Mouse (Mus musculus) frontal cortex, postnatal 10 days (tissue): ENCODE data around the gene Wdr83os.
"Not testable (repeated sequence)": the region's sequence is repeated elsewhere in the genome, so short reads cannot be mapped to it uniquely, and the experiment has no call there.

ENCODE experiments used
- DNase-seq, 2 experiments: peaks; one replicate each; pipeline ENCODE4 v3.0.0; 2022; ENCODE audit warnings: low spot score in 2 of 2, mixed read lengths in 1 of 2

Wdr83os gene

DNA sequence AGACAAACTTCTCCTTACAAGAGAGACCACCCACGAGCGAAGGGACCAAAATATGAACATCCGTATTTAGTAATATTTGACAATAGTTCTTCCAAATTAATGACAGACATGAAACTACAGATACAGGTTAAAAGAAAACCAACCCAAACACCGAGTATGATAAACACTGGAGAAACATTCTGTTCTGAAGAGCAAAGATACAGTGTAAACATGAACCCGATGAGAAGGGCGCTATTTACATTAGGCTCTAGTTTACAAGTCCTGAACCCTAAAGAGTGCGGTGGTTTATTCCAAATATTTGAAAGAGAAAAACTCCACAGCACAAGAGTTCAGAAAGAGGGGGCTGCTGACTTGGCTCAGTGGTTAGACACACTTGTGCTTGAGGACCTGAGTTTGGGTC is 36.4 kb downstream of the Wdr83os start:
- no peak for DNase-seq

DNA sequence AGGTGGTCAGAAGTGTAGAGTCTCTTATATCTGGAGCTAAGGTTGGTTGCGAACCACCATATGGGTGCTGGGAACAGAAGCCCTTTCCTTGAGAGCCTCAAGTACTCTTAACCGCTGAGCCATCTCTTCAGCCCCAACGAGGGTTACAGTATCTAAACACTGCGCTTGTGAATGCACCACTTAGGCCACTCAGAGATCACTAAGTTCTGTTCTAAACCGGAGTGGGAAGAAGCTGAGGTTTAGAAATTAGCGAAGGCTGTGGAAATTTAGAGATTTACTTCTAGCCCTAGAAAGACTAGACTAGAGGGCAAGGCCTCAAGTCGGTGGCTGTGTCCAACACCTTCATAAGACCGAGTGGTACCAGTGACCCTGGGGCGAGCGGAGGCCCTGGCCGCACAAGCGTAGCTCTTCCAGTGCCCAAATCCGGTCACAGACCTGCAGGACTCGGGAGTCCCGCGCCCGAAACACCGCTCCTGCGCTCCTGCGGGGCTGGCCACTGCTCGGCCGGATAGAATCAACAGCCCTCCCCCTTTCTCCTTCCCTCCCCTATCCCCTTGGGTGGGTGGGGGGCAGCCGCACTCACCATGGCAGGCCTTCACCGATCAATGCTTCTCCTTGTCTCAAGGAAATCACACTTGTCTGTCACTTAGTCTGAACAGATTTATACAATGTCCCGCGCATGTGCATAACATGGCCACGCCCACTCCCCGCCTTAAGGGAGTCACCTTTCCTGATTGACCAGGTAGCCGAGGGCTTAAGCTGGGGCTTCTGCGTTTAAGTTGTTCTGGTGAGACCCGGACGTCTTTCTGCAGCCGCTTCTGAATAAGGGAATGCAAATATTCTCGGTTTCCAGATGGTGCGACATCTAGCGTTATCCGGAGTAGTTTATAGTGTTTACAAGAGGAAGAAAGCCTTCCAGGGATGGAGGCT is 38.8 kb downstream of the Wdr83os start:
- peak; percentile 68 to 74 for DNase-seq

DNA sequence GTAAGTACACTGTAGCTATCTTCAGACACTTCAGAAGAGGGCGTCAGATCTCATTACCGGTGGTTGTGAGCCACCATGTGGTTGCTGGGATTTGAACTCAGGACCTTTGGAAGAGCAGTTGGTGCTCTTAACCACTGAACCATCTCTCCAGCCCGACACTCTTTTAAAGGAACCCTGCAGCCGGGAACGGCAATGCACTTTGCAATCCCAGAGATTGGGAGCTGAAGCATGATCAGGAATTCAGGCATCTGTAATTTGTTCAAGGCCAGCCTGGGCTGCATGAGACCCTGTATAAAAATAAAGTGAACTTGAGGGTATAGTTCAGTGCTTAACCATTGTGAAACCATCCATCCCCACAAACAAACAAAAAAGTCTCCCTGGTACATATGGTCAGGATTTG is 39.7 kb downstream of the Wdr83os start:
- not testable (repeated sequence) for DNase-seq

DNA sequence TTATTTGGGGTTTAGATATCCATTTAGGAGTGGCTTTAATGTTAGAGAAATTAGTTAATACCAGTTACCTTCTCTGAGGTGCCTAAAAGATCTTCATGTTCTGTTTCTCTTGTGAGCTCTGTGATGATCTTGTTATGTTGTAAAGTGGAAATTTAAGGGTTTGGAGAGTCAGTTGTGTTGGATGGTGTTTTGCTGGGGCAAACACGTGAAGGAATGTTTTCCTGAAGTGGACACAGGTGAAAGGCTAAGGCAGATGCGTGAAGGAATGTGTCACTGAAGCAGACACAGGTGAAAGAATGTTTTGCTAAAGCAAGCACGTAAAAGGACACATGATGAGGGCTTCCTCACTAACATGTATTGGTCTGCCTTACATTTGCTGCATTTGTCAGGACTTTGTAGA is 42.5 kb downstream of the Wdr83os start, which contains the start of gene Zfp791:
TSS of gene Zfp791 (minus strand) at position 101 of the 400 bp plus-strand sequence.
- DNase-seq = no peak

DNA sequence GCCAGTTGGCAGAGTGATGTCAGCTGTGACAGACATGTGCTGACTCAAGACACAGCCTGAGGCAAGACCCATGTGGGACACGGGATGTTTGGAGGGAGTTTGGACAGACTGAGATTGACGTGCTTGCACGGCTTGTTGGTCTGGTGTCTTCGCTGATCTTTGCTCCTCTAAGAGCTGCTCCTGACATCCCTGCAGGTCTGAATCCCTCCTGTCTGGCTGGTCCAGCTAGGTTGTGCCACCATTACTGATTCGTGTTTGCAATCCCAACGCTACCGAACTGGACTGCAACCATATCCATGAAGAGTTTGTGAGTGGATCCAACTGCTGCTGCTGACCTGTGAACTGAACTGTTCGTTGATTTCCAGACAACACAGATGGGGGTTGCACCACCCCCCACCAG is 43.2 kb downstream of the Wdr83os start:
- DNase-seq = no peak
